20 mouse cellular contexts compared by ENCODE assay signal in the genomic region with DNA sequence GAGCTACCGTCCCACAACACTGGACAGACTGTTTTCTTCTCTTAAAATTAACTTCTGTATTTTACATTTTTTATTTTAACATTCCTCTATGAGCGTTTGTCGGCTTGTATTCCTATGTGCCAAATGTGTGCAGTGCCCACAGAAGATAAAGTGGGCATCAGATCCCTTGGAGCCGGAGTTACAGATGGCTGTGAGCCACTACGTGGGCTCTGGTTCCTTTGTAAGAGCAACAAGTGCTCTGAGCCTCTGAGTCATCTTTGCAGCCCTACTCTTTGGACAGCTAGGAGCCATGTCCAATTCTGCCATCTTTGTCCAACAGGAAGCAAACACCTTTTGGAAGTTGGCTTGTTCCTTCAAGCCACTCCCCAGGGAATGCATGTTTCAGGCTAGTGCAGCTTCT.
A peak's percentile ranks its signal among the peaks of the same experiment; 100 is the strongest.
DNase-seq lines count a peak whose midpoint lies in the region; ATAC-seq and TF ChIP-seq lines count a peak whose summit lies in the region.
"Had no signal": no experiment of that assay in that cellular context is flagged by ENCODE, and none has a peak within 500 bp of the region (broad histone marks: within the 10 kb centered on the region; RNA-seq: fewer than 3 reads in every experiment).

No protein-coding gene starts in this region.

- H3K4me2 ChIP-seq in midbrain, postnatal 0 days (ENCODE audit: low read depth, low read length, poor library complexity, severe bottlenecking) = no peak overlapping the region
- H3K4me2 ChIP-seq: embryonic facial prominence, embryonic 13.5 days; heart, embryonic 11.5 days; heart, embryonic 15.5 days; hindbrain, embryonic 13.5 days had no signal

- no peaks in the 10 kb centered on the region for H3K9me3 ChIP-seq in midbrain, postnatal 0 days (ENCODE audit: low read length)
- H3K9me3 ChIP-seq: embryonic facial prominence, embryonic 13.5 days; forebrain, embryonic 13.5 days; heart, embryonic 15.5 days; hindbrain, embryonic 13.5 days had no signal

- no peak for TF ChIP-seq CTCF in midbrain, postnatal 0 days (IDR thresholded peaks at IDR 0.05)

- 88% methylated on average over 5 of the region's 5 CpGs for WGBS in midbrain, postnatal 0 days

- H3K36me3 ChIP-seq in midbrain, postnatal 0 days (ENCODE audit: insufficient read depth, low read length) = no peaks in the 10 kb centered on the region
- H3K36me3 ChIP-seq: embryonic facial prominence, embryonic 13.5 days; heart, embryonic 15.5 days; hindbrain, embryonic 13.5 days had no signal

- H3K27ac ChIP-seq in midbrain, postnatal 0 days (ENCODE audit: low read depth, low read length) = no peak overlapping the region
- H3K27ac ChIP-seq: embryonic facial prominence, embryonic 13.5 days; heart, adult 2 months; heart, embryonic 15.5 days; hindbrain, postnatal 0 days had no signal

- 0 out of 2 replicates have a peak, but pooled peaks cover 3% of the 10 kb centered on the region for H3K27me3 ChIP-seq in midbrain, postnatal 0 days (ENCODE audit: insufficient read depth, low read length)

- no peak overlapping the region for H3K9ac ChIP-seq in midbrain, postnatal 0 days (replicated peaks; ENCODE audit: low read length, poor library complexity, severe bottlenecking)
- H3K9ac ChIP-seq: embryonic facial prominence, embryonic 13.5 days; heart, embryonic 15.5 days; hindbrain, embryonic 13.5 days had no signal

- peak; percentile 23 to 61 for DNase-seq in frontal cortex, adult 2 months (ENCODE audit: extremely low spot score in 1 of 2, low spot score in 1 of 2)
- DNase-seq in frontal cortex, postnatal 14 days (ENCODE audit: low spot score in 2 of 2) = no peak
- peak; percentile 43 to 70 for DNase-seq in left cerebral cortex, postnatal 14 days (ENCODE audit: low spot score in 2 of 2)
- no peak for DNase-seq in left cerebral cortex, adult 11 months (ENCODE audit: low spot score)
- DNase-seq in left cerebral cortex, postnatal 36 days (ENCODE audit: low spot score in 2 of 2) = peak; percentile 21 to 48
- no peak for DNase-seq in midbrain, postnatal 0 days (ENCODE audit: low spot score)
- DNase-seq: adrenal gland, postnatal 10 days; cerebellum, adult 18-20 months; cerebellum, adult 9-11 months; cerebellum, postnatal 36 days; gastrocnemius, postnatal 10 days; heart, adult 2 months; heart, postnatal 14 days had no signal

- H3K4me3 ChIP-seq in midbrain, postnatal 0 days (ENCODE audit: low read depth, low read length) = no peak overlapping the region
- H3K4me3 ChIP-seq: embryonic facial prominence, embryonic 13.5 days; forebrain, embryonic 13.5 days; heart, adult 2 months; heart, embryonic 15.5 days; hindbrain, embryonic 13.5 days had no signal

- no peak for ATAC-seq in erythroblast, adult 5-6 weeks (replicated peaks; ENCODE audit: low FRiP score, poor library complexity, severe bottlenecking)
- ATAC-seq in midbrain, postnatal 0 days (ENCODE audit: low FRiP score) = no peak
- ATAC-seq: hindbrain, postnatal 0 days had no signal

- intact Hi-C loops in left cerebral cortex, postnatal 14 days (cut with DNase I) = no loop called here
- intact Hi-C loops in left cerebral cortex, postnatal 36 days (cut with DNase I) = no loop called here

- H3K4me1 ChIP-seq in midbrain, postnatal 0 days (ENCODE audit: insufficient read depth, low read length) = peaks cover 5% of the 10 kb centered on the region; the same call in 1 of the 2 replicates

Comparison
In these comparisons a context has a peak if more than half of its experiments do, and no peak if none do; other contexts are left out.
1. DNase-seq: peak in frontal cortex, adult 2 months (2 of 2), left cerebral cortex, postnatal 14 days (2 of 2) and left cerebral cortex, postnatal 36 days (2 of 2); none in frontal cortex, postnatal 14 days (0 of 2), left cerebral cortex, adult 11 months (single experiment) and midbrain, postnatal 0 days (single experiment).